ENCODE assay signal across 8 mouse cellular contexts in the genomic region with DNA sequence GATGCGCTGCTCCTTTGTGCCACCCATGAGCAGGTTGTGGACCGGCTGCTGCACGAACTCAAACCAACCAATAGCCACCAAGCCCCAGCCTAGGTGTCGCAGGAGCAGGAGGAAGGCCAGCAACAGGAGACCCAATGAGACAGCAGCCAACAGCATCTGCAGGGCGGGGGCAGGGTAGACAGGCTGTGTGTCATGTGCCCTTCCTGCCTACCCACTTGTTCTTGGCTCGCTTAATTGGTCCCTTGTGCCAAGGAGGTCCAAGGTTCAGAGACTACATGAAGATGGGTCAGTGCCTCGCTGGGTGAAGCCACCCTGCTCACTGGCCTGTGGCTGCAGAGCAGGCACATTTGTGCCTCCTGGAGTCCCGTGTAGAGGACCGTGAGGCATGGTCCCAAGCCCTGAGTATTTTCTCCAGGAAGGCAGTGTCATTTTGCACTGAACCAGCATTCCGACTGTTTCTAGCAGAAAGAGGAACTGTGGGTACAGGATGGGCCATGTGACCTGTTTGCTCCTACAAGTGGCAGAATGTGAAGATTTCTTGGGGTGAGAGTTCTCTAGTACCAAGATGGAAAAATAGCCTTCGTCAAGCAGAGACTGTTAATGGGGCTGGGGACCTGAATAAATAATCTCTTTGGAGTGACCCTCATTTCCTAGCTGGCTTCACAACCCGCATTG. TPM values are rescaled to one million over a fixed set of nuclear protein-coding genes. Genes with fewer than 3 reads are reported as not detected.
A peak's percentile ranks its signal among the peaks of the same experiment; 100 is the strongest.
DNase-seq lines count a peak whose midpoint lies in the region; ATAC-seq lines count a peak whose summit lies in the region.

No protein-coding gene starts in this region.

- WGBS in hindbrain, embryonic 14.5 days = 83% methylated on average over 12 of the region's 12 CpGs

- no peaks in the 10 kb centered on the region for H3K9me3 ChIP-seq in hindbrain, embryonic 14.5 days (ENCODE audit: control insufficient read depth, low read length)

- ATAC-seq in hindbrain, embryonic 14.5 days (ENCODE audit: low FRiP score) = 0 out of 2 replicates have a peak, but pooled peaks have one; percentile 2
- no peak for ATAC-seq in erythroblast, adult 5-6 weeks (replicated peaks; ENCODE audit: low FRiP score, poor library complexity, severe bottlenecking)

- DNase-seq in layer of hippocampus, adult 11-12 months (ENCODE audit: low spot score) = peak; percentile 58
- no peak for DNase-seq in layer of hippocampus, postnatal 25 days (ENCODE audit: extremely low spot score in 1 of 2, low spot score in 1 of 2)
- DNase-seq in NIH3T3 (ENCODE audit: low read depth) = peak; percentile 52
- DNase-seq in cerebellum, postnatal 10 days = peak; percentile 64 to 65
- DNase-seq in hindbrain, embryonic 14.5 days (ENCODE audit: low spot score) = no peak
- DNase-seq in lung, postnatal 36 days = peak; percentile 71
- no peak for DNase-seq in spleen, postnatal 14 days (ENCODE audit: low spot score in 2 of 2)

- no peaks in the 10 kb centered on the region for H3K27me3 ChIP-seq in hindbrain, embryonic 14.5 days (ENCODE audit: control insufficient read depth, insufficient read depth, low read length)

- no peak overlapping the region for H3K9ac ChIP-seq in hindbrain, embryonic 14.5 days

- H3K36me3 ChIP-seq in hindbrain, embryonic 14.5 days (replicated peaks; ENCODE audit: control insufficient read depth, insufficient read depth) = peaks cover 34% of the 10 kb centered on the region

- H3K4me3 ChIP-seq in hindbrain, embryonic 14.5 days (replicated peaks; ENCODE audit: low read length) = no peak overlapping the region

- peaks cover 15% of the 10 kb centered on the region for H3K4me1 ChIP-seq in hindbrain, embryonic 14.5 days (replicated peaks; ENCODE audit: control insufficient read depth, insufficient read depth, low read length)

- 0 out of 2 replicates have a peak overlapping the region, but pooled peaks have one; percentile 29 for H3K27ac ChIP-seq in hindbrain, embryonic 14.5 days

- H3K4me2 ChIP-seq in hindbrain, embryonic 14.5 days (replicated peaks) = no peak overlapping the region

RNA-seq across cellular contexts. Expression of gene Txnrd2, which starts 14.2 kb away (rescaled TPM):
- 10 to 100 TPM; 19.1 to 21.8 TPM for total RNA-seq in layer of hippocampus, postnatal 25 days (2021)
- 26.0 and 28.2 TPM in 2 replicates for polyA plus RNA-seq in hindbrain, embryonic 14.5 days (2014; fragmentation: Nextera tagmentation; extraction: Ambion mirVana)
- 274 and 358 TPM in 2 replicates for total RNA-seq in erythroblast, adult 5-6 weeks (2015; ENCODE audit: low replicate concordance)
- 493 and 499 TPM in 2 replicates for total RNA-seq in erythroblast, adult 5-6 weeks (2017; ENCODE audit: low replicate concordance)

RNA-seq across cellular contexts. Expression of gene Comt, which starts 14.7 kb away (rescaled TPM):
- 10 to 100 TPM; 71.8 to 81.3 TPM for total RNA-seq in layer of hippocampus, postnatal 25 days (2021)
- 91.6 and 99.4 TPM in 2 replicates for polyA plus RNA-seq in hindbrain, embryonic 14.5 days (2014; fragmentation: Nextera tagmentation; extraction: Ambion mirVana)
- total RNA-seq in erythroblast, adult 5-6 weeks (2015; ENCODE audit: low replicate concordance) = 27.9 and 29.9 TPM in 2 replicates
- total RNA-seq in erythroblast, adult 5-6 weeks (2017; ENCODE audit: low replicate concordance) = 26.8 and 29.1 TPM in 2 replicates

Comparison
In these comparisons a context has a peak if more than half of its experiments do, and no peak if none do; other contexts are left out.
1. DNase-seq: peak in layer of hippocampus, adult 11-12 months (single experiment), NIH3T3 (single experiment), cerebellum, postnatal 10 days (2 of 2) and lung, postnatal 36 days (single experiment); none in layer of hippocampus, postnatal 25 days (0 of 2), hindbrain, embryonic 14.5 days (single experiment) and spleen, postnatal 14 days (0 of 2).
2. RNA of gene Txnrd2, which starts 14.2 kb away (total RNA-seq): 274 to 499 TPM in erythroblast, adult 5-6 weeks; 19.1 to 21.8 TPM in layer of hippocampus, postnatal 25 days; every median in the first group is over 10 times any median in the second.